Mouse (Mus musculus): ENCODE measurements at regions not wholly inside any gene's neighbourhood (a gene's known extent, or its start where the extent isn't known, plus 50 kb on each side); places are given as distances from the start of the nearest gene placed in this dataset.

DNA sequence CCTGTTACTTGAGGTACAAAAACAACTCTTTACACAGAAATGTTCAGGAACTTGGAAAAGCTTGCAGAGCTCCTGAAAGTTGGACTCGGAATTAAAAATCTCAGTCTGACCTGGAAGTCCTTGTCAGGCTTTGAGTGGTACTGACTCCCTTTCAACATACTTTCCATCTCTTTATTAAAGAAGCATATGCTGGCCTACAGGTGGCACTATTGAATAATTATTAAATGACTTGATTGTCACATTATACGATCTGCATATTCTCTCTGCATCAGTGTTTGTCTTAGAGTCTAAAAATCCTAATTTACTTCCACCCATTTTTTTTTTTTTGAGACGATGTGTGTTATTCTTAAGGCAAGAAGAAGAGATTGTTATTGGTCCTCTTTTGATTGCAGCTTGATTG, 409.4 kb upstream of the Tom1l1 start:
- TF ChIP-seq RCOR1 (conservative IDR thresholded peaks at IDR 0.05; ENCODE audit: low read depth, low read length) (no peak), CTCF (conservative IDR thresholded peaks at IDR 0.05 in 1 of 2, IDR thresholded peaks at IDR 0.05 in 1 of 2; ENCODE audit: low read depth in 2 of 2, low read length in 2 of 2) (no peak), USF1 (IDR thresholded peaks at IDR 0.05; ENCODE audit: low read depth, low read length) (no peak), POLR2A (IDR thresholded peaks at IDR 0.05; ENCODE audit: low read depth, low read length) (no peak), E2F4 (IDR thresholded peaks at IDR 0.05; ENCODE audit: insufficient replicate concordance, low read depth, low read length) (no peak), CHD1 (IDR thresholded peaks at IDR 0.05; ENCODE audit: low read depth, low read length) (no peak), MYC (IDR thresholded peaks at IDR 0.05; ENCODE audit: low read depth, low read length) (no peak), POLR2AphosphoS2 (IDR thresholded peaks at IDR 0.05; ENCODE audit: low read depth, low read length) (no peak), PAX5 (IDR thresholded peaks at IDR 0.05; ENCODE audit: low read length) (no peak), MXI1 (IDR thresholded peaks at IDR 0.05; ENCODE audit: low read depth, low read length) (no peak), ZMIZ1 (IDR thresholded peaks at IDR 0.05; ENCODE audit: low read depth, low read length) (no peak)

Measured in CH12.LX (cell line).